Mouse (Mus musculus) C2C12 (cell line): ENCODE measurements around the gene Dcst2.

Experiments used
- CTCF ChIP-seq: IDR thresholded peaks from one replicate; pipeline ENCODE4 v1.5.1; 2011; ENCODE audit not compliant: control insufficient read depth, insufficient read depth, insufficient read length
- MAX ChIP-seq: IDR thresholded peaks from one replicate; pipeline ENCODE4 v1.6.1; 2011; ENCODE audit warnings: mild to moderate bottlenecking, control low read depth
- MYOG ChIP-seq: IDR thresholded peaks from one replicate; pipeline ENCODE4 v1.6.1; 2011; ENCODE audit not compliant: control insufficient read depth, insufficient read length; ENCODE audit errors: extremely low read depth

- TF ChIP-seq CTCF (no peak), MAX (no peak), MYOG (no peak)
These were observed 40.3 kb upstream of the Dcst2 start for GRCm38 (mm10) chr3:89321183-89322130.
